Mouse (Mus musculus) right cerebral cortex, postnatal 10 days (tissue): ENCODE data around the gene Exosc2.
"Not testable (repeated sequence)": the region's sequence is repeated elsewhere in the genome, so short reads cannot be mapped to it uniquely, and the experiment has no call there.

Source experiments
- DNase-seq, 2 experiments: peaks; one replicate each; pipeline ENCODE4 v3.0.0; 2021; ENCODE audit warnings: low spot score in 2 of 2

Exosc2 gene

GRCm38 (mm10) chr2:31667332-31667731 is 3.2 kb upstream of the Exosc2 start:
- peak in 1 of 2 experiments; percentile 23 for DNase-seq

DNA sequence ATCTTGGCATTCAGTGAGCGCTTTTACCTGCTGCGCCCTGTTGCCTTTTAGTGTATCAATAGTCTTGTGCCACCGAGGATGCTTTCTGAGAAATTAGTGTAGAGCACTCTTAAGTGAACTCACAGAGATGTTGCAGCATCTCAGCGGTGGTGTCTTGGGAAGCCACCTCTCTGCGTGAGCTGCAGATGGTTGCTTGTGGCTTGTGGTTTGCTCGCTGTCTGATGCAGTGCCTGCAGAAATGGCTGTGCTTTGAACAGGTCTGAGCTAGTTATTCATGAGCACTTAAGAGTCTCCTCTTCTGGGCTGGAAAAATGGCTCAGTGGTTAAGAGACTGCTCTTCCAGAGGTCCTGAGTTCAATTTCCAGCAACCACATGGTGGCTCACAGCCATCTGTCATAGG is 8.1 kb downstream of the Exosc2 start:
- DNase-seq = no peak

GRCm38 (mm10) chr2:31681051-31681707 is 10.7 kb downstream of the Exosc2 start:
- not testable (repeated sequence) for DNase-seq

DNA sequence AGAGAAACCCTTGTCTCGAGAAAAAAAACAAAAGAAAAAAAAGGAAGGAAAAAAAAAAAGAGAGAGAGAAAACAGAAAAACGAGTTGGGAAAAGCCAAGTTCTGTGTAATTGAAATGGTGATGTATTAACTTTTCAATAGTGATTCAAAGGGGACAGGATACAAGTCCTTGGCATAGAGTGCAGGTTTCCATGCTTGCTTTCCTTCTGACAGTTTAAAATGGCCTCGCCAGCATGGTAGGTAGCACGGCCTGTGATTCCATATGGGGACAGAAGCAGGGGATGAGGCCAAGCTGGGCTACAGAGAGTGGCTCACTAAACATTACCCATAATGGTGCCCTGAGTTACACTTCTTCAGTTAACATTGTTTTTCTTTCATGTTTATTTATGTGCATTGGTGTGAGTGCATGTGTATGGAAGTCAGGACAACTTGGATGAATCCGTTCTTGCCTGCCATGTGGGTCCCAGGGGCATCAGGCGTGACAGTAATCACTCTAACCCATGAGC is 11.3 kb downstream of the Exosc2 start:
- no peak for DNase-seq

DNA sequence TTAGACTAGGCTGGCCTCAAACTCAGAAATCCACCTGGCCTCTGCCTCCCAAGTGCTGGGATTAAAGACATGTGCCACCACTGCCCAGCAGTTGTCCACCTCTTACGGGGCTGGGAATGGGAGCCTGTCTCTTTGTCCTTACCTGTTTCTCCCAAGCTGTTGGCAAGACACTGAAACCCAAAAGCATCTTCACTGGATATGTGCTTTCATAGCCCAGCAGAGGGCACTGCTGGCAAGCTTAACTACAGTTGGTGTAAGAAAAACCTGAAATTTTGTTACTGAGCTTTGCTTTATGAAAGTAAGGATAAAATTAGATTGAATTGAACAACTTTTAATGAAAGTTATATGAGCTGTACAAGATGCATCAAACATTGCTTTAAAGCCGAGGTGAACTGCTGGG is 13.2 kb downstream of the Exosc2 start:
- DNase-seq = peak; percentile 75 to 78

- peak; percentile 97 to 99 for DNase-seq
Measured at GRCm38 (mm10) chr2:31688074-31688925, 17.8 kb downstream of the Exosc2 start, which contains the start of gene Abl1. TSS of gene Abl1 (plus strand) at chr2:31688376.

DNA sequence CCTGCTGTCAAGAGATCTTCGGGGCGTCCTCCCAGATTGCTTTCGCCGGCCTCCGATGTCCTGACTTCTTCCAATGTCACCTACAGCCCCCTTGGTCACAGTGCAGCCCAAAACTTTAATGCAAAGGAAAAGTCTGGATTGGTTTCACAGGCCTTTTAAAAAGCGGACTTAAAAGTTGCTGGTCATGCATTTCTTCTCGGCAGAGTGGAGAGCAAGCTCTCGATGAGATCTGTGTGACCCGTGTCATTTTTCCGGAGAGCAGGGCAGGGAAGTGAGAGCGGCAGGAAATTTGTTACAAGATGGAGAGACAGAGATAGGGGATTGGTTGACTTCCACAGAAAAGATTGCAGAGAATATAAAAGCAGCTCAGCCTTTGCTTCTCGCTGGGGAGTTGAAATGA is 18.5 kb downstream of the Exosc2 start:
- DNase-seq = no peak

DNA sequence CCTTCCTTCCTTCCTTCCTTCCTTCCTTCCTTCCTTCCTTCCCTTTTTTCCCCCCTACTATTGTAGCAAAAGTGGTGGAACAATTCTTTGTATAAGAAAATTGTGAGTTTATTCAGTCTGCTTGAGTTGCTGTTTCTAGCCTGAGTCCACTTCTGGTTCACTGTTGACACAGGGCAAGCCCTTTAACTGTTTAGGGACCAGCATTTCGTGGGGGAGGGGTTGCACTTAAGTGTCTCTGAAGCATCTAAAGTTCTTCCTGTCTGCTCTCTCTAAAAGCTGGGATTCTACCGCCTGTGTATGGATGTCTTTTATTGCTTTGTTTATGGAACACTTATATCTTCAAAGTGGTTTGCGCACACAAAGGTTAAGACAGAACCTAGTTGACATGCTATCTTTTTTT is 19.5 kb downstream of the Exosc2 start:
- DNase-seq = no peak

- no peak for DNase-seq
Measured at GRCm38 (mm10) chr2:31698209-31698608, 27.7 kb downstream of the Exosc2 start.

DNA sequence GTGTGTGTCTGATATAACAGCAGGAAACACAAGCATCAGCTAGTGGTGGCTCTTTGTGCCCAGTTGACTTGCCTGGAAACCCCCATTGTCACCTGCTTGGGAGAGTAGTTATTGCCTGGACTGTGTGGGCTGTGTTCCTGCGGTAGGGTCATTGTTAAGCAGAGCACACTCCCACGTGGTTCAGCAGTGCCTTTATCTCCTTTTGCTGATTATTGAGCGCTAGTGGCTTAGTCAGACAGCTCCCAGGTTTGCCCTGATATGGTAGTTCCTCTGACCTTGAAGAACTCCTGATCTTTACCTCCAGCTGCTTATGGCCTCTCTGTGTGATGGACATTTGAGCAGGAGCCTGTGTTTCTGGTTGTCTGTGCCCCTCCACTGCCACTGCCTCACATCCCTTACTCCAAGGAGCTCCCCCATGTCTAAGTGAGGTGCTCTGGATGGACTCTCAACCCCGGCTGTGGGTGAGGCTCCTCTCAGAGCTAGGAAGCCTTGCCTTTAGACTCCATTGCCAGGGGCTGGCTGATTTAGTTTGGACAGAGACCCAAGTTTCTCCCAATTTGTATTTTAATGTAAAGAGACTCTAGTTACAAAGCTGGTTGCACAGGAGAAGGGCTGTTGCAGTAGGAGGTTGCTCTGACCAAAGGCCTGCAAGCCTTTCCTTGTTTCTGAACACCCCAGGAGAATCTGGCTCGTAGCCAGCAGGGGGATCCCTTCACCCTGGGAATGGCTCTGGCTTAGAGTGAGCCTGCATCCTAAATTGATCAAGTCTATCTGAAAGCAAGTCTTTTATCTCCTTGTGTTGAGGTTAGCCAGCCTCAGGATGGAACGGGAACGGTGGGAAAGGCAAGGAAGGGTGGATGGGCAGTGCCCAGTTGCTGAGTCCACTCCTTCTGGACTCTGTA is 30.3 kb downstream of the Exosc2 start:
- peak in 1 of 2 experiments; percentile 50 for DNase-seq

DNA sequence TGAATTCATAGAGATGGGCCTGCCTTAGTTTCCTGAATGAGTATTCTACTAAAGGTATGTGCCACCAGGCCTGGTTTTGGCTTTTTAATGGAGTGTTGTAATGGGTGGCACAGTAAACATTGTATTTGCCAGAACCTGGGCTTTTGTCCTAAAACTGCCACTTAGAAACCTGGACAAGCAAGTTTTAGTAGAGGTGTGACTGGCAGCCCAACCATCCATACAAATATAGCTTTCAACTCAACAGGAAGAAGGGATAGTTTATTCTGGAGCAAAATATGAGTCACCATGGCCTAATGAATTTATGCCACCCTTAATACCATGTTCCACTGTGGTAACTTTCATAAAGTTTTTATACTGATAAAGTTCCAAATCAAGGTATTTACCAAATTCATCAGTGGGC is 32.7 kb downstream of the Exosc2 start:
- no peak for DNase-seq

GRCm38 (mm10) chr2:31705914-31706313 is 35.4 kb downstream of the Exosc2 start:
- DNase-seq = no peak

- DNase-seq = no peak
Measured at GRCm38 (mm10) chr2:31706531-31706930, 36.0 kb downstream of the Exosc2 start.

GRCm38 (mm10) chr2:31712716-31713115 is 42.2 kb downstream of the Exosc2 start:
- DNase-seq = no peak

GRCm38 (mm10) chr2:31713813-31714212 is 43.3 kb downstream of the Exosc2 start:
- DNase-seq = no peak

- no peak for DNase-seq
Measured at GRCm38 (mm10) chr2:31714780-31715179, 44.3 kb downstream of the Exosc2 start.

GRCm38 (mm10) chr2:31715985-31716384 is 45.5 kb downstream of the Exosc2 start:
- DNase-seq = no peak

DNA sequence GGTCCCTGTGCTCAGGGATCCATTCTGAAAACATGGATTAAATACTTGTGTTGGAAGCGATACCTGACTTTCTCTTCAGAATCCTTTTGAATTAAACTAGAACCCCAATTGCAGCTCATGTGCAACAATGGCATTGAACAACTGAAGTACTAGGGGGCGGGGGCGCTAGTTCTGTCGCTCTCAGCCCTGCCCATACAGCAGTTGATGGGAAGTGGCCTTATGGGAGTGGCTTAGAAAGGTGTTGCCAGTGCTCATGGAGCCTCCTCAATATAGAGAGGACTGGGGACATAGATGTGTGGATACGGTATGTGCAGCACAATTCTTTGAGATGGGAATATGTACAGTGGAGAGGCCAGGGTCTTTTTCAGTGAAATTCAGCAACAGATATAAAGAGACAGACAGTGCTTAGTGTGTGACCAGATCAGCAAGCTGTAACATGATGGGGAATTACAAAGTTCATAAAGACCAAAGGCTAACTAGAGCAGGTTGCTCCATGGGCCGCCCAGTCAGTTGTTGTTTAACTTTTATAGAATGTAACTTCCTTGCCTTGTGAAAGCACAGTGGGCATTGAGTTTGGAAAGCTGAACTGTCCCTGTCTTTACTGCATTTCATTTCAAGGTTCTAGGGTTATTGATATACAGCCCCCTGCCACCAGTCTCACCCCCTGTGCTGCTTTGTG is 48.8 kb downstream of the Exosc2 start:
- no peak for DNase-seq

GRCm38 (mm10) chr2:31719944-31720343 is 49.4 kb downstream of the Exosc2 start:
- DNase-seq = no peak

DNA sequence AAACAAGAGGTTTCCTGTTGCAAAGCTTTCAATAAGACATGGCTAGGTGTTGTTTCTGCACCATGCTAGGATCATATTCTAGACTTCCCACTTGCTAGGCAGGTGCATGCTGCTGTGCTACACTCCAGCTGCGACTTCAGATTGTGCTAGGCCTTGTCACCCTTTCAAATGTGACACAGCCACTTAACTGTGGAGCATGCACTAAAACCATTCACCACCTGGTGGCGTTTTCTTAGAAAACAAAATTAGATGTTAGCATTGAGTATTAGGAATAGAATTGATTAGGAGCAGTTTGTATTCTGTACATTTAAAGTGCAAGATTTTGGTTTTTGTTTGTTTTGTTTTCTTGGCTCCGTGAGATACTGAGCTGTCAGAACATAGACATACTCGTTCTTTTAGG is 50.3 kb downstream of the Exosc2 start:
- DNase-seq = no peak
